Mouse (Mus musculus) heart, postnatal 0 days (tissue): Measurements from ENCODE around the gene Lfng.

Experiments
- CTCF ChIP-seq: IDR thresholded peaks from 2 replicates; pipeline ENCODE4 v1.5.1; 2016; ENCODE audit warnings: antibody characterized with exemption, control low read depth, low read depth
- EP300 ChIP-seq: IDR thresholded peaks from 2 replicates; pipeline ENCODE4 v1.6.1; 2016; ENCODE audit warnings: antibody characterized with exemption, low read depth

- TF ChIP-seq EP300: no peak
- no peak for TF ChIP-seq CTCF
These were observed 9.3 kb upstream of the Lfng start for GRCm38 (mm10) chr5:140597787-140598186.
